Mouse (Mus musculus) left cerebral cortex, adult 6 months (tissue): ENCODE measurements around the gene Hnrnph1. TPM values are rescaled to one million over a fixed set of nuclear protein-coding genes. Genes with fewer than 3 reads are reported as not detected.

Experiments
- long read RNA-seq, 2 experiments: library from polyadenylated mRNA; unstranded; transcript quantifications; one replicate each; pipeline ENCODE4 v2.0.0; 2019 to 2020
- polyA plus RNA-seq: library from polyadenylated mRNA; unstranded; fragments of <200 nt; fragmentation: Nextera tagmentation; gene quantifications from 2 replicates; pipeline ENCODE4 v1.2.3, GENCODE M21; 2021

The Hnrnph1 gene
- polyA plus RNA-seq = 35.4 and 45.9 TPM in 2 replicates
- long read RNA-seq, experiment 1, full-length matches to known transcripts = 40 of 135 reads
- long read RNA-seq, experiment 1, partial matches to known transcripts = 39 of 135 reads
- long read RNA-seq, experiment 1, other reads (novel, unspliced or antisense) = 56 of 135 reads
- long read RNA-seq, experiment 2, transcript Hnrnph1-201 (14 exons, 2,225 nt) = major isoform, 12 of 71 reads
- long read RNA-seq, experiment 2, partial matches to known transcripts = 37 of 71 reads
- long read RNA-seq, experiment 2, other reads (novel, unspliced or antisense) = 19 of 71 reads

GRCm38 (mm10) chr11:50376911-50377891 is at the start of gene Hnrnph1:
Gene Hnrnph1 (plus strand): TSS chr11:50376990.

GRCm38 (mm10) chr11:50354162-50354561 is 22.6 kb upstream of the Hnrnph1 start, which contains the start of gene Cby3:
Gene Cby3 (plus strand): TSS chr11:50354462.

GRCm38 (mm10) chr11:50430277-50431133 is 53.7 kb downstream of the Hnrnph1 start, which contains the start of gene Rufy1:
Gene Rufy1 (minus strand): TSS chr11:50431125.

Other genes with a start within 250 kb of the Hnrnph1 start
- 84.3 and 84.9 TPM in 2 replicates for gene Tbc1d9b, start 245.6 kb upstream of the Hnrnph1 start, polyA plus RNA-seq
- gene Mrnip, start 202.5 kb upstream of the Hnrnph1 start, polyA plus RNA-seq = 18.9 and 24.9 TPM in 2 replicates
- 303 and 390 TPM in 2 replicates for gene Sqstm1, start 166.2 kb upstream of the Hnrnph1 start, polyA plus RNA-seq
- 12.0 and 15.5 TPM in 2 replicates for gene Mgat4b, start 166.1 kb upstream of the Hnrnph1 start, polyA plus RNA-seq
- gene Ltc4s, start 138.4 kb upstream of the Hnrnph1 start, polyA plus RNA-seq = 14.5 and 16.4 TPM in 2 replicates
- 0.81 and 2.4 TPM in 2 replicates for gene Maml1, start 84.7 kb upstream of the Hnrnph1 start, polyA plus RNA-seq
- gene Canx, start 51.3 kb upstream of the Hnrnph1 start, polyA plus RNA-seq = 87.9 and 189 TPM in 2 replicates
- 0.93 and 1.0 TPM in 2 replicates for gene Cby3, start 22.5 kb upstream of the Hnrnph1 start, polyA plus RNA-seq
- gene Rufy1, start 54.1 kb downstream of the Hnrnph1 start, polyA plus RNA-seq = 19.1 and 21.9 TPM in 2 replicates
- 1.3 and 2.4 TPM in 2 replicates for gene Adamts2, start 225.1 kb downstream of the Hnrnph1 start, polyA plus RNA-seq